Mouse (Mus musculus): ENCODE data around the gene Scamp4.

Scamp4 gene

GRCm38 (mm10) chr10:80656130-80656862 lies 53.6 kb downstream of the Scamp4 start:
- peak; percentile 95 for DNase-seq

DNA sequence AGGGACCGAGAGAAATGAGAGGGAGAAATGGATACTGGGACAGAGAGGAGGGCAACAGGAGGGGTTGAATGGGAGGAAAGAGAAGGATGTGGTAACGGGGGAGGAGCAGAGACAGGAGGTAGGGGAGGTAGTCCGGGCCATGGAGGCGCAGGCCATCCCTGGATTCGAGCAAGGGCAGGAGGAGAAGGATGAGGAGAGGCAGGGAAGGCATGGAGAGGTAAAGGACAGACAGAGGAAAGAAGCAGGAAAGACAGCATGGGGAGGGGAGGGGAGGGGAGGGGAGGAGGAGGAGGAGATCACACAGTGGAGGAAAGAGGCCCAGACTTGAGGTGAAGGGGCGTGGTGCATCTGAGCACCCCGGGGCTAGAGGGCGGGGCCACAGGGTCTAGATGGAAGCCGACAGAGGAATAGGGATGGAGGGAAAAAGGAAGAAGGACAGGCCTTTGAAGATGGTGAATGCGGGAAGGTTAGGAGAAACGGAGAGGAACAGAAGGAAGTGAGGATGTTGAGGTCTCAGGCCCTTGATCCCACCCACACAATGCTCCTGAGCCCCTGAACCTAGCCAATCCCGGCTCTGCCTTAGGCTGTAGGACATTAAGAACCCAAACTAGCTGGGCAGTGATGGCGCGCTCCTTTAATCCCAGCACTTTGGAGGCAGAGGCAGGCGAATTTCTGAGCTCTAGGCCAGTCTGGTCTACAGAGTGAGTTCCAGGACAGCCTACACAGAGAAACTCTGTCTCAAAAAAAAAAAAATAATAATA lies 54.4 kb downstream of the Scamp4 start, which contains the start of gene Btbd2:
Gene Btbd2 (minus strand): TSS at position 209 of the 761 bp plus-strand sequence.
- peak; percentile 54 for DNase-seq

GRCm38 (mm10) chr10:80658194-80658840 lies 55.6 kb downstream of the Scamp4 start:
- no peak for DNase-seq

DNA sequence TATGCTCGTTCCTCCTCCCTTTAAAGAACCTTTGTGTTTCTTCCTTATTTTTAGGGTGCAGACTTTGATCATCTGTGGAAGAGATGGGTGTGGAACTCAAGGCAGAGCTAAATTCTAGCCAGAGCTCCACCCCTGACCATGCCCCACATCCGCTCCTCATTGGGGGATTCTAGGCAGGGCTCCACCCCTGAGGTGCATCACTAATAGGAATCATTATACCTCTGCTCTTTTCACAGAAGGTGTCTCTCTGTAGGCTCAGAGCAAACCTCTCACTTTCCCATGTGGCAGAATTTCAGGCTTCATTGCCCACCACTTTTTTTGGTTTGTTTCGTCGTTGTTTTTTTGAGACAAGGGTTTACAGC lies 56.1 kb downstream of the Scamp4 start:
- DNase-seq: peak; percentile 50

- peak; percentile 65 for DNase-seq
Measured at GRCm38 (mm10) chr10:80659213-80659612, 56.5 kb downstream of the Scamp4 start.

DNA sequence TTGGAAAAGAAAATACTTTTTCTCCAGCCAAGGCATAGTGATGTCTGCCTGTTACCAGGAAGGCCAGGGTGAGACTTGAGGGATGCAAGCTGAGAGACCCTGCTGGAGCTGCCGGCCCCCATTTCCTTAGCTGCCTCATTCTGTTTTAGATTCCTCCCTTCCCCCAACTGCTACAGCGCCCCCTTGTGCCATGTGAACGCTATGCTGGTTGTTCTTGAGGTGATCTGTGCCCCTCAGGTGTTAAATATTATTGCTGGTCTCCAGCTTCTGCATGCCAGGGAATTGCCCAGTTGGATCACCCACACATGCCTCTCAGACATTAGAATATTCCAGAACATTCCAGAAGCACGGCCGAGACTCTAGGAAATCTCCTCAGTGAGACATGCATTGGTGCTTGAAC lies 58.5 kb downstream of the Scamp4 start:
- peak; percentile 79 for DNase-seq

GRCm38 (mm10) chr10:80663485-80664196 lies 61.0 kb downstream of the Scamp4 start:
- DNase-seq: no peak

- peak; percentile 97 for DNase-seq
Measured at GRCm38 (mm10) chr10:80664197-80665015, 61.7 kb downstream of the Scamp4 start.

- peak; percentile 86 for DNase-seq
Measured at GRCm38 (mm10) chr10:80665016-80665380, 62.3 kb downstream of the Scamp4 start.
